10 mouse cellular contexts compared by ENCODE assay signal in genomic region chr11:106961471-106962081, GRCm38 (mm10). TPM values are rescaled to one million over a fixed set of nuclear protein-coding genes. Genes with fewer than 3 reads are reported as not detected.
DNase-seq lines count a peak whose midpoint lies in the region; ATAC-seq lines count a peak whose summit lies in the region.
"Had no signal": no experiment of that assay in that cellular context is flagged by ENCODE, and none has a peak within 500 bp of the region (broad histone marks: within the 10 kb centered on the region; RNA-seq: fewer than 3 reads in every experiment).

No protein-coding gene starts in this region.

- no peak overlapping the region for H3K4me3 ChIP-seq in kidney, embryonic 14.5 days (ENCODE audit: low read length)
- H3K4me3 ChIP-seq in forebrain, embryonic 14.5 days (ENCODE audit: low read depth, low read length): no peak overlapping the region
- H3K4me3 ChIP-seq: heart, adult 2 months had no signal

- peak overlapping the region; percentile 47; the same call in 1 of the 2 replicates for H3K27ac ChIP-seq in kidney, embryonic 14.5 days (ENCODE audit: low read depth, low read length)
- no peak overlapping the region for H3K27ac ChIP-seq in forebrain, embryonic 14.5 days (ENCODE audit: low read depth, low read length)
- H3K27ac ChIP-seq: heart, adult 2 months had no signal

- DNase-seq in kidney, adult 8-10 months: no peak
- peak; percentile 75 for DNase-seq in induced T-regulatory cell, adult 2 months (ENCODE audit: low read depth)
- peak; percentile 61 for DNase-seq in lung, postnatal 25 days (ENCODE audit: low spot score)
- DNase-seq in thymus, postnatal 25 days: peak; percentile 73
- no peak for DNase-seq in frontal cortex, postnatal 14 days (ENCODE audit: low spot score in 2 of 2)
- DNase-seq in cerebellum, adult 18-20 months: no peak
- DNase-seq in forebrain, embryonic 14.5 days (ENCODE audit: low spot score): no peak
- DNase-seq: retina, postnatal 1 day had no signal

- no peaks in the 10 kb centered on the region; the same call in 1 of the 2 replicates for H3K9me3 ChIP-seq in kidney, embryonic 14.5 days (ENCODE audit: control insufficient read depth, low read length)
- H3K9me3 ChIP-seq in forebrain, embryonic 14.5 days (replicated peaks; ENCODE audit: control insufficient read depth, low read length): no peaks in the 10 kb centered on the region

- H3K9ac ChIP-seq in kidney, embryonic 14.5 days (ENCODE audit: low read depth, low read length): no peak overlapping the region
- no peak overlapping the region for H3K9ac ChIP-seq in forebrain, embryonic 14.5 days (ENCODE audit: low read length)

- H3K4me1 ChIP-seq in kidney, embryonic 14.5 days (ENCODE audit: control insufficient read depth, insufficient read depth, low read length): no peaks in the 10 kb centered on the region; the same call in 1 of the 2 replicates
- H3K4me1 ChIP-seq in forebrain, embryonic 14.5 days (ENCODE audit: control insufficient read depth, insufficient read depth, low read length): no peaks in the 10 kb centered on the region

- H3K36me3 ChIP-seq in kidney, embryonic 14.5 days (ENCODE audit: control insufficient read depth, insufficient read depth, low read length): no peaks in the 10 kb centered on the region
- no peaks in the 10 kb centered on the region for H3K36me3 ChIP-seq in forebrain, embryonic 14.5 days (ENCODE audit: control insufficient read depth, insufficient read depth, low read length)

- WGBS in kidney, embryonic 14.5 days: 72% methylated on average over 13 of the region's 13 CpGs
- 80% methylated on average over 13 of the region's 13 CpGs for WGBS in forebrain, embryonic 14.5 days

- no peaks in the 10 kb centered on the region for H3K27me3 ChIP-seq in kidney, embryonic 14.5 days (ENCODE audit: control insufficient read depth, insufficient read depth, low read length)
- no peaks in the 10 kb centered on the region for H3K27me3 ChIP-seq in forebrain, embryonic 14.5 days (replicated peaks; ENCODE audit: control insufficient read depth, insufficient read depth, low read length)

- no peak for ATAC-seq in kidney, embryonic 14.5 days (ENCODE audit: low FRiP score, low TSS enrichment)
- no peak for ATAC-seq in forebrain, embryonic 14.5 days

- H3K4me2 ChIP-seq in kidney, embryonic 14.5 days (replicated peaks; ENCODE audit: low read depth, low read length): no peak overlapping the region
- H3K4me2 ChIP-seq in forebrain, embryonic 14.5 days (ENCODE audit: low read length): no peak overlapping the region

RNA-seq across cellular contexts. Expression of gene Kpna2, which starts 37.8 kb away (rescaled TPM):
- polyA plus RNA-seq in kidney, embryonic 14.5 days (2014; fragmentation: Nextera tagmentation; extraction: Ambion mirVana): 403 and 460 TPM in 2 replicates
- polyA plus RNA-seq in forebrain, embryonic 14.5 days (2014; fragmentation: Nextera tagmentation; extraction: Ambion mirVana): 335 and 390 TPM in 2 replicates

RNA-seq across cellular contexts. Expression of gene Smurf2, which starts 41.1 kb away (rescaled TPM):
- polyA plus RNA-seq in kidney, embryonic 14.5 days (2014; fragmentation: Nextera tagmentation; extraction: Ambion mirVana): 17.4 and 19.1 TPM in 2 replicates
- 20.0 and 20.5 TPM in 2 replicates for polyA plus RNA-seq in forebrain, embryonic 14.5 days (2014; fragmentation: Nextera tagmentation; extraction: Ambion mirVana)

Comparison
In these comparisons a context has a peak if more than half of its experiments do, and no peak if none do; other contexts are left out.
1. DNase-seq: peak in induced T-regulatory cell, adult 2 months (single experiment), lung, postnatal 25 days (single experiment) and thymus, postnatal 25 days (single experiment); none in kidney, adult 8-10 months (0 of 2), frontal cortex, postnatal 14 days (0 of 2), cerebellum, adult 18-20 months (0 of 2) and forebrain, embryonic 14.5 days (single experiment).